Mouse (Mus musculus): ENCODE results near the gene Misp. TPM values are rescaled to one million over a fixed set of nuclear protein-coding genes. Genes with fewer than 3 reads are reported as not detected.

Gene Misp
- not detected for polyA plus RNA-seq (2014; fragmentation: Illumina TruSeq; extraction: RNeasy Lipid Tissue Mini Kit (QIAGEN cat#74804); ENCODE audit: low read depth, low replicate concordance)

GRCm38 (mm10) chr10:79820782-79821181 is at the start of gene Misp:
Misp (plus strand) TSS chr10:79820989.

GRCm38 (mm10) chr10:79777103-79777531 is 43.7 kb upstream of the Misp start, which contains the start of gene Fstl3:
Fstl3 (plus strand) TSS chr10:79777272.

GRCm38 (mm10) chr10:79790861-79791260 is 29.9 kb upstream of the Misp start, which contains the start of gene Prss57:
Prss57 (minus strand) TSS chr10:79790961.

GRCm38 (mm10) chr10:79793051-79793737 is 27.6 kb upstream of the Misp start, which contains the start of gene Palm:
Palm (plus strand) TSS chr10:79793572.

GRCm38 (mm10) chr10:79853860-79854795 is 33.3 kb downstream of the Misp start, which contains the start of gene Ptbp1:
Ptbp1 (plus strand) TSS chr10:79854427.

GRCm38 (mm10) chr10:79874290-79874862 is 53.6 kb downstream of the Misp start, which contains the start of the genes Prtn3 and Plppr3:
Prtn3 (plus strand) TSS chr10:79874476.
Plppr3 (minus strand) TSS chr10:79874634.

Other genes with a start within 250 kb of the Misp start
- gene Theg, start 233.7 kb upstream of the Misp start, polyA plus RNA-seq (2014; fragmentation: Illumina TruSeq; extraction: RNeasy Lipid Tissue Mini Kit (QIAGEN cat#74804); ENCODE audit: low read depth, low replicate concordance), result not detected
- not detected for gene C2cd4c, start 207.0 kb upstream of the Misp start, polyA plus RNA-seq (2014; fragmentation: Illumina TruSeq; extraction: RNeasy Lipid Tissue Mini Kit (QIAGEN cat#74804); ENCODE audit: low read depth, low replicate concordance)
- gene Shc2, start 183.1 kb upstream of the Misp start, polyA plus RNA-seq (2014; fragmentation: Illumina TruSeq; extraction: RNeasy Lipid Tissue Mini Kit (QIAGEN cat#74804); ENCODE audit: low read depth, low replicate concordance), result 1.1 TPM
- not detected for gene Odf3l2, start 175.3 kb upstream of the Misp start, polyA plus RNA-seq (2014; fragmentation: Illumina TruSeq; extraction: RNeasy Lipid Tissue Mini Kit (QIAGEN cat#74804); ENCODE audit: low read depth, low replicate concordance)
- gene Madcam1, start 156.4 kb upstream of the Misp start, polyA plus RNA-seq (2014; fragmentation: Illumina TruSeq; extraction: RNeasy Lipid Tissue Mini Kit (QIAGEN cat#74804); ENCODE audit: low read depth, low replicate concordance), result not detected
- not detected for gene Tpgs1, start 151.6 kb upstream of the Misp start, polyA plus RNA-seq (2014; fragmentation: Illumina TruSeq; extraction: RNeasy Lipid Tissue Mini Kit (QIAGEN cat#74804); ENCODE audit: low read depth, low replicate concordance)
- gene Cdc34, start 138.8 kb upstream of the Misp start, polyA plus RNA-seq (2014; fragmentation: Illumina TruSeq; extraction: RNeasy Lipid Tissue Mini Kit (QIAGEN cat#74804); ENCODE audit: low read depth, low replicate concordance), result not detected
- not detected for gene Gzmm, start 132.0 kb upstream of the Misp start, polyA plus RNA-seq (2014; fragmentation: Illumina TruSeq; extraction: RNeasy Lipid Tissue Mini Kit (QIAGEN cat#74804); ENCODE audit: low read depth, low replicate concordance)
- gene Bsg, start 116.5 kb upstream of the Misp start, polyA plus RNA-seq (2014; fragmentation: Illumina TruSeq; extraction: RNeasy Lipid Tissue Mini Kit (QIAGEN cat#74804); ENCODE audit: low read depth, low replicate concordance), result 289 TPM
- gene Hcn2, start 104.4 kb upstream of the Misp start, polyA plus RNA-seq (2014; fragmentation: Illumina TruSeq; extraction: RNeasy Lipid Tissue Mini Kit (QIAGEN cat#74804); ENCODE audit: low read depth, low replicate concordance), result not detected
- gene Polrmt, start 74.4 kb upstream of the Misp start, polyA plus RNA-seq (2014; fragmentation: Illumina TruSeq; extraction: RNeasy Lipid Tissue Mini Kit (QIAGEN cat#74804); ENCODE audit: low read depth, low replicate concordance), result not detected
- gene Fgf22, start 65.9 kb upstream of the Misp start, polyA plus RNA-seq (2014; fragmentation: Illumina TruSeq; extraction: RNeasy Lipid Tissue Mini Kit (QIAGEN cat#74804); ENCODE audit: low read depth, low replicate concordance), result not detected
- 0.58 TPM for gene Rnf126, start 54.0 kb upstream of the Misp start, polyA plus RNA-seq (2014; fragmentation: Illumina TruSeq; extraction: RNeasy Lipid Tissue Mini Kit (QIAGEN cat#74804); ENCODE audit: low read depth, low replicate concordance)
- gene Fstl3, start 43.7 kb upstream of the Misp start, polyA plus RNA-seq (2014; fragmentation: Illumina TruSeq; extraction: RNeasy Lipid Tissue Mini Kit (QIAGEN cat#74804); ENCODE audit: low read depth, low replicate concordance), result 6.9 TPM
- gene Prss57, start 30.0 kb upstream of the Misp start, polyA plus RNA-seq (2014; fragmentation: Illumina TruSeq; extraction: RNeasy Lipid Tissue Mini Kit (QIAGEN cat#74804); ENCODE audit: low read depth, low replicate concordance), result not detected
- 0.93 TPM for gene Palm, start 27.4 kb upstream of the Misp start, polyA plus RNA-seq (2014; fragmentation: Illumina TruSeq; extraction: RNeasy Lipid Tissue Mini Kit (QIAGEN cat#74804); ENCODE audit: low read depth, low replicate concordance)
- 69.8 TPM for gene Ptbp1, start 33.4 kb downstream of the Misp start, polyA plus RNA-seq (2014; fragmentation: Illumina TruSeq; extraction: RNeasy Lipid Tissue Mini Kit (QIAGEN cat#74804); ENCODE audit: low read depth, low replicate concordance)
- gene Prtn3, start 53.5 kb downstream of the Misp start, polyA plus RNA-seq (2014; fragmentation: Illumina TruSeq; extraction: RNeasy Lipid Tissue Mini Kit (QIAGEN cat#74804); ENCODE audit: low read depth, low replicate concordance), result not detected
- not detected for gene Plppr3, start 53.6 kb downstream of the Misp start, polyA plus RNA-seq (2014; fragmentation: Illumina TruSeq; extraction: RNeasy Lipid Tissue Mini Kit (QIAGEN cat#74804); ENCODE audit: low read depth, low replicate concordance)
- gene Elane, start 65.3 kb downstream of the Misp start, polyA plus RNA-seq (2014; fragmentation: Illumina TruSeq; extraction: RNeasy Lipid Tissue Mini Kit (QIAGEN cat#74804); ENCODE audit: low read depth, low replicate concordance), result not detected
- 14.9 TPM for gene Cfd, start 69.9 kb downstream of the Misp start, polyA plus RNA-seq (2014; fragmentation: Illumina TruSeq; extraction: RNeasy Lipid Tissue Mini Kit (QIAGEN cat#74804); ENCODE audit: low read depth, low replicate concordance)
- not detected for gene Med16, start 87.9 kb downstream of the Misp start, polyA plus RNA-seq (2014; fragmentation: Illumina TruSeq; extraction: RNeasy Lipid Tissue Mini Kit (QIAGEN cat#74804); ENCODE audit: low read depth, low replicate concordance)
- gene Gm26602, start 89.9 kb downstream of the Misp start, polyA plus RNA-seq (2014; fragmentation: Illumina TruSeq; extraction: RNeasy Lipid Tissue Mini Kit (QIAGEN cat#74804); ENCODE audit: low read depth, low replicate concordance), result not detected
- not detected for gene Kiss1r, start 96.0 kb downstream of the Misp start, polyA plus RNA-seq (2014; fragmentation: Illumina TruSeq; extraction: RNeasy Lipid Tissue Mini Kit (QIAGEN cat#74804); ENCODE audit: low read depth, low replicate concordance)
- 8.8 TPM for gene R3hdm4, start 100.2 kb downstream of the Misp start, polyA plus RNA-seq (2014; fragmentation: Illumina TruSeq; extraction: RNeasy Lipid Tissue Mini Kit (QIAGEN cat#74804); ENCODE audit: low read depth, low replicate concordance)
- gene Arid3a, start 106.1 kb downstream of the Misp start, polyA plus RNA-seq (2014; fragmentation: Illumina TruSeq; extraction: RNeasy Lipid Tissue Mini Kit (QIAGEN cat#74804); ENCODE audit: low read depth, low replicate concordance), result 1.9 TPM
- 1.2 TPM for gene Wdr18, start 139.2 kb downstream of the Misp start, polyA plus RNA-seq (2014; fragmentation: Illumina TruSeq; extraction: RNeasy Lipid Tissue Mini Kit (QIAGEN cat#74804); ENCODE audit: low read depth, low replicate concordance)
- gene Grin3b, start 149.7 kb downstream of the Misp start, polyA plus RNA-seq (2014; fragmentation: Illumina TruSeq; extraction: RNeasy Lipid Tissue Mini Kit (QIAGEN cat#74804); ENCODE audit: low read depth, low replicate concordance), result not detected
- gene Tmem259, start 163.3 kb downstream of the Misp start, polyA plus RNA-seq (2014; fragmentation: Illumina TruSeq; extraction: RNeasy Lipid Tissue Mini Kit (QIAGEN cat#74804); ENCODE audit: low read depth, low replicate concordance), result 0.64 TPM
- 4.3 TPM for gene Cnn2, start 167.6 kb downstream of the Misp start, polyA plus RNA-seq (2014; fragmentation: Illumina TruSeq; extraction: RNeasy Lipid Tissue Mini Kit (QIAGEN cat#74804); ENCODE audit: low read depth, low replicate concordance)
- 0.58 TPM for gene Abca7, start 175.5 kb downstream of the Misp start, polyA plus RNA-seq (2014; fragmentation: Illumina TruSeq; extraction: RNeasy Lipid Tissue Mini Kit (QIAGEN cat#74804); ENCODE audit: low read depth, low replicate concordance)
- not detected for gene Arhgap45, start 195.7 kb downstream of the Misp start, polyA plus RNA-seq (2014; fragmentation: Illumina TruSeq; extraction: RNeasy Lipid Tissue Mini Kit (QIAGEN cat#74804); ENCODE audit: low read depth, low replicate concordance)
- gene Polr2e, start 218.8 kb downstream of the Misp start, polyA plus RNA-seq (2014; fragmentation: Illumina TruSeq; extraction: RNeasy Lipid Tissue Mini Kit (QIAGEN cat#74804); ENCODE audit: low read depth, low replicate concordance), result 0.64 TPM
- gene Gpx4, start 226.2 kb downstream of the Misp start, polyA plus RNA-seq (2014; fragmentation: Illumina TruSeq; extraction: RNeasy Lipid Tissue Mini Kit (QIAGEN cat#74804); ENCODE audit: low read depth, low replicate concordance), result 76.0 TPM